Mouse (Mus musculus) hindbrain, embryonic 10.5 days (tissue): ENCODE measurements at regions not wholly inside any gene's neighbourhood (a gene's known extent, or its start where the extent isn't known, plus 50 kb on each side); places are given as distances from the start of the nearest gene placed in this dataset.

ENCODE experiments used
- DNase-seq: peaks from one replicate; pipeline ENCODE4 v3.0.0-alpha.2; 2017; ENCODE audit warnings: low spot score
- H3K27ac ChIP-seq: fragments of 300-500 bp; sonication (generic); 2 replicates; pipeline ENCODE4 v1.5.1; 2016; ENCODE audit warnings: mild to moderate bottlenecking, moderate library complexity
- H3K27me3 ChIP-seq: fragments of 300-500 bp; sonication (generic); 2 replicates; pipeline ENCODE4 v1.6.1; 2016; ENCODE audit warnings: mild to moderate bottlenecking; ENCODE audit not compliant: poor library complexity, insufficient read depth, severe bottlenecking
- H3K36me3 ChIP-seq: fragments of 300-500 bp; sonication (generic); 2 replicates; pipeline ENCODE4 v1.6.1; 2016; ENCODE audit warnings: mild to moderate bottlenecking, moderate library complexity
- H3K4me1 ChIP-seq: fragments of 300-500 bp; sonication (generic); replicated peaks from 2 replicates; pipeline ENCODE4 v1.6.1; 2016; ENCODE audit warnings: mild to moderate bottlenecking
- H3K4me3 ChIP-seq: fragments of 300-500 bp; sonication (generic); 2 replicates; pipeline ENCODE4 v1.5.1; 2016; ENCODE audit warnings: mild to moderate bottlenecking, moderate library complexity
- H3K9me3 ChIP-seq: fragments of 300-500 bp; sonication (generic); 2 replicates; pipeline ENCODE4 v1.6.1; 2016; ENCODE audit warnings: mild to moderate bottlenecking, moderate library complexity
- WGBS: fragments of 180-500 bp; shearing (Covaris S2); methylation state at CpG from one replicate; pipeline ENCODE4 v1.1.7; 2016; 5-methylcytosine and 5-hydroxymethylcytosine counted together

- H3K36me3 ChIP-seq = peaks cover 21% of the 10 kb centered on the region
- no peak for DNase-seq
- H3K4me3 ChIP-seq = no peak overlapping the region
- H3K27me3 ChIP-seq = no peaks in the 10 kb centered on the region
- H3K9me3 ChIP-seq = no peaks in the 10 kb centered on the region
- no peaks in the 10 kb centered on the region for H3K4me1 ChIP-seq
- no peak overlapping the region for H3K27ac ChIP-seq
- WGBS = 92% methylated on average over 1 of the region's 1 CpGs
Measured at GRCm38 (mm10) chr3:17772886-17773285, 175.3 kb upstream of the Cypt12 start.

GRCm38 (mm10) chr3:17779152-17779551 lies 169.1 kb upstream of the Cypt12 start:
- no peak for DNase-seq
- no peak overlapping the region for H3K27ac ChIP-seq
- H3K4me3 ChIP-seq = no peak overlapping the region
- H3K36me3 ChIP-seq = no peaks in the 10 kb centered on the region
- peaks cover 11% of the 10 kb centered on the region; the same call in 1 of the 2 replicates for H3K4me1 ChIP-seq
- H3K27me3 ChIP-seq = no peaks in the 10 kb centered on the region
- no peaks in the 10 kb centered on the region for H3K9me3 ChIP-seq
- 88% methylated on average over 3 of the region's 3 CpGs for WGBS

- H3K36me3 ChIP-seq = no peaks in the 10 kb centered on the region
- H3K4me3 ChIP-seq = peak overlapping the region; percentile 72
- H3K9me3 ChIP-seq = no peaks in the 10 kb centered on the region
- peaks cover 41% of the 10 kb centered on the region for H3K4me1 ChIP-seq
- 42% methylated on average over 3 of the region's 3 CpGs for WGBS
- no peak for DNase-seq
- H3K27ac ChIP-seq = peak overlapping the region; percentile 99
- peaks cover 22% of the 10 kb centered on the region for H3K27me3 ChIP-seq
Measured at GRCm38 (mm10) chr3:17784076-17784475, 164.1 kb upstream of the Cypt12 start.

- Histone ChIP-seq H3K9me3 (no peaks in the 10 kb centered on the region), H3K27me3 (peaks cover 24% of the 10 kb centered on the region), H3K4me1 (peaks cover 41% of the 10 kb centered on the region), H3K36me3 (no peaks in the 10 kb centered on the region), H3K4me3 (peak overlapping the region; percentile 72), H3K27ac (peak overlapping the region; percentile 99)
- WGBS = 14% methylated on average over 3 of the region's 3 CpGs
- no peak for DNase-seq
Measured at GRCm38 (mm10) chr3:17784587-17784986, 163.6 kb upstream of the Cypt12 start.

- peak; percentile 58 for DNase-seq
- Histone ChIP-seq H3K4me3 (peak overlapping the region; percentile 72), H3K27me3 (peaks cover 27% of the 10 kb centered on the region)
Measured at GRCm38 (mm10) chr3:17785106-17786022, 162.8 kb upstream of the Cypt12 start.

GRCm38 (mm10) chr3:17786023-17786720 lies 162.0 kb upstream of the Cypt12 start:
- peaks cover 31% of the 10 kb centered on the region for H3K4me1 ChIP-seq
- no peaks in the 10 kb centered on the region for H3K9me3 ChIP-seq
- H3K36me3 ChIP-seq = no peaks in the 10 kb centered on the region
- H3K4me3 ChIP-seq = peak overlapping the region; percentile 72
- peak; percentile 84 for DNase-seq
- peak overlapping the region; percentile 99 for H3K27ac ChIP-seq
- WGBS = under 1% methylated on average over 56 of the region's 56 CpGs
- H3K27me3 ChIP-seq = peaks cover 28% of the 10 kb centered on the region

More at GRCm38 (mm10) chr3:17785106-17786022, 162.8 kb upstream of the Cypt12 start:
- peak overlapping the region; percentile 99 for H3K27ac ChIP-seq
- H3K9me3 ChIP-seq = no peaks in the 10 kb centered on the region
- H3K4me1 ChIP-seq = peaks cover 39% of the 10 kb centered on the region
- WGBS = 2% methylated on average over 21 of the region's 21 CpGs
- H3K36me3 ChIP-seq = no peaks in the 10 kb centered on the region

GRCm38 (mm10) chr3:17786721-17787442 lies 161.3 kb upstream of the Cypt12 start:
- H3K27ac ChIP-seq = peak overlapping the region; percentile 99
- under 1% methylated on average over 35 of the region's 35 CpGs for WGBS
- no peaks in the 10 kb centered on the region for H3K36me3 ChIP-seq
- peaks cover 29% of the 10 kb centered on the region for H3K4me1 ChIP-seq
- DNase-seq = peak; percentile 70
- H3K27me3 ChIP-seq = peaks cover 32% of the 10 kb centered on the region
- peak overlapping the region; percentile 72 for H3K4me3 ChIP-seq
- H3K9me3 ChIP-seq = no peaks in the 10 kb centered on the region

- H3K27me3 ChIP-seq = peaks cover 35% of the 10 kb centered on the region
- peak overlapping the region; percentile 72 for H3K4me3 ChIP-seq
- peak overlapping the region; percentile 99 for H3K27ac ChIP-seq
- peak; percentile 50 for DNase-seq
- no peaks in the 10 kb centered on the region for H3K36me3 ChIP-seq
- WGBS = 3% methylated on average over 18 of the region's 18 CpGs
- no peaks in the 10 kb centered on the region for H3K9me3 ChIP-seq
- peaks cover 29% of the 10 kb centered on the region for H3K4me1 ChIP-seq
Measured at GRCm38 (mm10) chr3:17787443-17788333, 160.5 kb upstream of the Cypt12 start.

GRCm38 (mm10) chr3:17788334-17788720 lies 159.9 kb upstream of the Cypt12 start:
- Histone ChIP-seq H3K4me3 (peak overlapping the region; percentile 72), H3K36me3 (no peaks in the 10 kb centered on the region), H3K9me3 (no peaks in the 10 kb centered on the region), H3K27ac (peak overlapping the region; percentile 99), H3K27me3 (peaks cover 38% of the 10 kb centered on the region), H3K4me1 (peaks cover 29% of the 10 kb centered on the region)
- WGBS = 19% methylated on average over 4 of the region's 4 CpGs
- DNase-seq = no peak

GRCm38 (mm10) chr3:17788778-17789299 lies 159.4 kb upstream of the Cypt12 start:
- H3K4me3 ChIP-seq = peak overlapping the region; percentile 72
- DNase-seq = no peak

GRCm38 (mm10) chr3:17789454-17790196 lies 158.6 kb upstream of the Cypt12 start:
- H3K9me3 ChIP-seq = no peaks in the 10 kb centered on the region
- peaks cover 51% of the 10 kb centered on the region for H3K27me3 ChIP-seq
- WGBS = 0% methylated on average over 9 of the region's 9 CpGs

More at GRCm38 (mm10) chr3:17788778-17789299, 159.4 kb upstream of the Cypt12 start:
- H3K4me1 ChIP-seq = peaks cover 33% of the 10 kb centered on the region
- no peaks in the 10 kb centered on the region for H3K36me3 ChIP-seq
- 18% methylated on average over 3 of the region's 3 CpGs for WGBS
- peak overlapping the region; percentile 99 for H3K27ac ChIP-seq
- no peaks in the 10 kb centered on the region for H3K9me3 ChIP-seq
- H3K27me3 ChIP-seq = peaks cover 43% of the 10 kb centered on the region

More at GRCm38 (mm10) chr3:17789454-17790196, 158.6 kb upstream of the Cypt12 start:
- Histone ChIP-seq H3K27ac (peak overlapping the region; percentile 99), H3K4me3 (peak overlapping the region; percentile 72), H3K36me3 (peaks cover 2% of the 10 kb centered on the region; the same call in 1 of the 2 replicates), H3K4me1 (peaks cover 39% of the 10 kb centered on the region)
- peak; percentile 42 for DNase-seq
